Mouse (Mus musculus): ENCODE data around the gene Lyrm2.

DNA sequence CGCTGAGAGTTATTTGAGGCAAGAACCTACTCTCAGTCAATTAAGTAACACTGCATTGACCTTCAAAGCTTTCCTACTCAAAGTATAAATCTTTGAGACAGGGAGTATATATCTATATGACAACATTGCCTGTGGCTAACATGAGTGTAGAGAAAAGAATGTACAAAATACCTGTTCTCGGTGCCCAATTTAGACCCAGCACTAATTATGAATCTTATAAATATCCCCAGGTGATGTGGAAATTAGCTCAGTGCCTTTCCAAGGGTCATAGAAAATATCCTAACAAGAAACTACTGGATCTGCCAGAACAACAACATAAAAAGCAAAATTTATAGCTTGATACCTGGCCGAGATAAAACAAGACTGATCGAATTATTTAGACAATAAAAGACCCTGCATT is 1.1 kb upstream of the Lyrm2 start:
- no peak for TF ChIP-seq CTCF (IDR thresholded peaks at IDR 0.05; ENCODE audit: borderline replicate concordance, extremely low read depth, insufficient read depth, insufficient read length)
- no peak for TF ChIP-seq POLR2A (IDR thresholded peaks at IDR 0.05; ENCODE audit: borderline replicate concordance, extremely low read depth, insufficient read depth, insufficient read length, poor library complexity, severe bottlenecking)
